In the genomic region with DNA sequence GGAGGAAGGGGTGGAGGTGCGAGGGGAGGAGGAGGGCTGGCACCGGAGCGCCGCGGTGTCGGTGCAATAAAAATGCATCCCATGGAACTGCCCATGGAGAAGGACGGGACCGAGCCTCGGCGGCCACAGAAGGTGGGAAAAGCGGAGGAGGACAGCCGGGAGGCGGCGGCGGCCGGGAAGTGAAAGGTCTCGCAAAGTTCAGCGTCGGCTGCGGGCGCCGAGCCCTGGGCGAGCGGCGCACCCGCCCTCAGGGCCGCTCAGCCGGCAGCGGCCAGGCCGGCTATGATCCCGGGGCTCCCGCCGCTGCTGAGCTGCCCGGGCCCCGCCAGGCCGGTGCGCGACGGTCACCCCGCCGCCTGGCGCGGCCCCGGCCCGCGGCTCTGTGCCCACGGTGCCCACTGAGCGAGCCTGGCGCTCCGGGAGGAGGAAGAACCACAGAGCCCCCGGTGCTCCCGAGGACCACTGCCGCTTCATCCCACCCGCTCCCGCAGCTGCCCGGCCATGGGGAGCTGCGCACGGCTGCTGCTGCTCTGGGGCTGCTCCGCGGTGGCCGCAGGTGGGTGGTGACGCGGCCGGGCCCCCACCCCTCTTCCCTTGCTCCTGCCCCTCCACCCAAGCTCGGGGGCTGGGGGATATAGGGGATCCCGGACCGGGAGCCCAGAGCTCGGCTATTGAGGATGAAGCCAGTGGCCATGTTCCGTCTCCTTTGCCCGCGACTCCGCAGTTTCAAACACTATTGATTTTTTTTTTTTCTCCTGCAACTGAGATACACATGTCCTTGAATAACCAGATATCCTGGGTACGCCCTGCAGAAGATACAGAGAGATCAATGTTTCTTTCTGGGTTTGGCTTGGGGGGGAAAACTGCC, we compare ENCODE assay signal across 8 mouse cellular contexts. TPM values are rescaled to one million over a fixed set of nuclear protein-coding genes. Genes with fewer than 3 reads are reported as not detected.
DNase-seq lines count a peak whose midpoint lies in the region; ATAC-seq and TF ChIP-seq lines count a peak whose summit lies in the region.

No protein-coding gene starts in this region.

- peak; percentile 3 for DNase-seq in thymus, adult 2 months
- DNase-seq in thymus, adult 18-20 months, result no peak
- peak; percentile 83 to 85 for DNase-seq in cerebellum, postnatal 25 days
- peak; percentile 53 for DNase-seq in gastrocnemius, postnatal 10 days
- peak; percentile 29 for DNase-seq in induced T-regulatory cell, adult 2 months (ENCODE audit: low read depth)
- peak; percentile 26 for DNase-seq in naive thymus-derived CD4-positive, alpha-beta T cell, adult 2 months (ENCODE audit: low read depth)

- H3K27ac ChIP-seq in thymus, adult 2 months (ENCODE audit: control insufficient read depth, insufficient read depth, low read length), result no peak overlapping the region
- no peak overlapping the region for H3K27ac ChIP-seq in liver, embryonic 12.5 days

- peak overlapping the region; percentile 73 for H3K9ac ChIP-seq in liver, embryonic 12.5 days

- H3K4me3 ChIP-seq in thymus, adult 2 months (ENCODE audit: control insufficient read depth, insufficient read depth, low read length), result peak overlapping the region; percentile 47
- peak overlapping the region; percentile 69 for H3K4me3 ChIP-seq in liver, embryonic 12.5 days

- H3K36me3 ChIP-seq in thymus, adult 2 months (ENCODE audit: control insufficient read depth, insufficient read depth, low read length), result no peaks in the 10 kb centered on the region
- no peaks in the 10 kb centered on the region for H3K36me3 ChIP-seq in liver, embryonic 12.5 days

- no peak for TF ChIP-seq POLR2A in thymus, adult 2 months (IDR thresholded peaks at IDR 0.05; ENCODE audit: control insufficient read depth, extremely low read depth, insufficient read depth, low read length, poor library complexity)

- no peaks in the 10 kb centered on the region for H3K9me3 ChIP-seq in liver, embryonic 12.5 days (replicated peaks)

- TF ChIP-seq CTCF in thymus, adult 2 months (IDR thresholded peaks at IDR 0.05; ENCODE audit: borderline replicate concordance, control insufficient read depth, extremely low read depth, insufficient read depth, low read length, poor library complexity), result no peak

- ATAC-seq in liver, embryonic 12.5 days, result peak; percentile 68
- ATAC-seq in activated CD4-positive, CD25-positive, alpha-beta regulatory T cell, adult 4 months, result no peak

- WGBS in thymus, adult 2 months, result 3% methylated on average over 61 of the region's 73 CpGs
- WGBS in liver, embryonic 12.5 days (ENCODE audit: insufficient replicate concordance), result 1% methylated on average over 72 of the region's 73 CpGs

- peaks cover 22% of the 10 kb centered on the region for H3K27me3 ChIP-seq in thymus, adult 2 months (ENCODE audit: control insufficient read depth, insufficient read depth, low read length)
- H3K27me3 ChIP-seq in liver, embryonic 12.5 days (replicated peaks), result peaks cover 77% of the 10 kb centered on the region

- peak overlapping the region; percentile 99 for H3K4me2 ChIP-seq in liver, embryonic 12.5 days

- peaks cover 15% of the 10 kb centered on the region for H3K4me1 ChIP-seq in thymus, adult 2 months (replicated peaks; ENCODE audit: control insufficient read depth, insufficient read depth, low read length)
- H3K4me1 ChIP-seq in liver, embryonic 12.5 days, result peaks cover 34% of the 10 kb centered on the region

RNA-seq across cellular contexts. Expression of gene Ntn4, which starts 0.7 kb away (rescaled TPM):
- 1.1 and 1.3 TPM in 2 replicates for polyA plus RNA-seq in thymus, adult 2 months (2012; rRNA removed)
- total RNA-seq in gastrocnemius, postnatal 10 days (2021), result 10 to 100 TPM; 10.3 to 12.3 TPM
- 0.17 and 0.26 TPM in 2 replicates for polyA plus RNA-seq in liver, embryonic 12.5 days (2016; fragmentation: Nextera tagmentation; extraction: Ambion mirVana)
- polyA plus RNA-seq in activated CD4-positive, CD25-positive, alpha-beta regulatory T cell, adult 4 months (2017; shearing (Covaris generic)), result 1 to 10 TPM in 1 of 2 experiments, under 1 TPM in 1; 0.24 to 1.4 TPM

RNA-seq across cellular contexts. Expression of gene Snrpf, which starts 51.7 kb away (rescaled TPM):
- polyA plus RNA-seq in thymus, adult 2 months (2012; rRNA removed), result 88.9 and 92.2 TPM in 2 replicates
- total RNA-seq in gastrocnemius, postnatal 10 days (2021), result 10 to 100 TPM; 14.3 to 14.9 TPM
- 121 and 128 TPM in 2 replicates for polyA plus RNA-seq in liver, embryonic 12.5 days (2016; fragmentation: Nextera tagmentation; extraction: Ambion mirVana)
- polyA plus RNA-seq in activated CD4-positive, CD25-positive, alpha-beta regulatory T cell, adult 4 months (2017; shearing (Covaris generic)), result 10 to 100 TPM; 60.9 to 86.3 TPM

Comparison
In these comparisons a context has a peak if more than half of its experiments do, and no peak if none do; other contexts are left out.
1. DNase-seq: peak in thymus, adult 2 months (single experiment), cerebellum, postnatal 25 days (2 of 2), gastrocnemius, postnatal 10 days (single experiment), induced T-regulatory cell, adult 2 months (single experiment) and naive thymus-derived CD4-positive, alpha-beta T cell, adult 2 months (single experiment); none in thymus, adult 18-20 months (0 of 2).